Mouse (Mus musculus) embryonic facial prominence, embryonic 11.5 days (tissue): Measurements from ENCODE around the gene Nwd2. TPM values are rescaled to one million over a fixed set of nuclear protein-coding genes. Genes with fewer than 3 reads are reported as not detected.

Experiments
- ATAC-seq: fragments of 200-750 bp; cut with Nextera tagmentation; replicated peaks from 2 replicates; pipeline ENCODE4 v1.8.0; 2017; ENCODE audit warnings: low read depth; ENCODE audit not compliant: insufficient number of reproducible peaks, low FRiP score, low TSS enrichment
- DNase-seq: peaks from one replicate; pipeline ENCODE4 v3.0.0-alpha.2; 2015; ENCODE audit warnings: low spot score
- H3K27ac ChIP-seq: fragments of 300-500 bp; sonication (generic); replicated peaks from 2 replicates; pipeline ENCODE4 v1.5.1; 2014; ENCODE audit warnings: mild to moderate bottlenecking, low read depth, low read length, control low read depth
- H3K27me3 ChIP-seq: fragments of 300-500 bp; sonication (generic); 2 replicates; pipeline ENCODE4 v1.6.1; 2014; ENCODE audit warnings: mild to moderate bottlenecking, low read length, moderate library complexity, mixed read lengths; ENCODE audit not compliant: control insufficient read depth, insufficient read depth
- H3K36me3 ChIP-seq: fragments of 300-500 bp; sonication (generic); replicated peaks from 2 replicates; pipeline ENCODE4 v1.6.1; 2014; ENCODE audit warnings: low read depth, mild to moderate bottlenecking, low read length, moderate library complexity, mixed read lengths; ENCODE audit not compliant: control insufficient read depth, insufficient read depth
- H3K4me1 ChIP-seq: fragments of 300-500 bp; sonication (generic); 2 replicates; pipeline ENCODE4 v1.6.1; 2014; ENCODE audit warnings: low read length, mixed read lengths; ENCODE audit not compliant: control insufficient read depth, insufficient read depth
- H3K4me2 ChIP-seq: fragments of 300-500 bp; sonication (generic); 2 replicates; pipeline ENCODE4 v1.6.1; 2014; ENCODE audit warnings: low read depth, mild to moderate bottlenecking, control low read depth, low read length, moderate library complexity
- H3K4me3 ChIP-seq: fragments of 300-500 bp; sonication (generic); 2 replicates; pipeline ENCODE4 v1.5.1; 2014; ENCODE audit warnings: low read depth, low read length, control low read depth
- H3K9ac ChIP-seq: fragments of 300-500 bp; sonication (generic); replicated peaks from 2 replicates; pipeline ENCODE4 v1.6.1; 2014; ENCODE audit warnings: mild to moderate bottlenecking, control low read depth, low read length
- H3K9me3 ChIP-seq: fragments of 300-500 bp; sonication (generic); replicated peaks from 2 replicates; pipeline ENCODE4 v1.6.1; 2016; ENCODE audit warnings: mild to moderate bottlenecking, low read length, inconsistent platforms, mixed read lengths; ENCODE audit not compliant: control insufficient read depth
- WGBS: fragments of 180-500 bp; shearing (Covaris S2); extraction: QIAGEN DNeasy Blood & Tissue Kit; methylation state at CpG from one replicate; pipeline ENCODE4 v1.1.7; 2014; 5-methylcytosine and 5-hydroxymethylcytosine counted together
- polyA plus RNA-seq: library from polyadenylated mRNA; unstranded; fragments of >200 nt; fragmentation: Nextera tagmentation; extraction: Ambion mirVana; gene quantifications from 2 replicates; pipeline ENCODE4 v1.2.1, GENCODE M21; 2014

Gene Nwd2
- polyA plus RNA-seq, 1 experiment from 2014 or later = 1.5 TPM

DNA sequence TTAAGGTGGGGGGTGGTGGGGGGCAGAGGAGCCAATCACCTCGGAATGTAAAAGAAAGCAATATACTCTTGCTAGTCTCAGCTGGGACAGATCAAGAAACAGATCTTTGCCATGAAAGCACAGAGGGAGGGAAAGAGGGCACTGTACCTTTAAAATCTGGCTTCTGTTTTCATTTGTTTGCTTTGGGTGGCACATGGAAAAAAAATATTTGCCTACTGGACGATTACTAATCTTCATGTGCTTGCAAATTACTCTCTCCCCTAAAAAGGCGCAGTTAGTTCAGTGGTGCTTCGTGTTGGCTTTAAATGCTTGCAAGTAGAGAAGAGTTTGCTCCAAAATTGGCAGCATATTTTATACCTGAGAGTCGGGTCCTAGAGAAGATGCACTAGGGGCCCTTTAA, 177.0 kb downstream of the Nwd2 start:
- no peaks in the 10 kb centered on the region for H3K27me3 ChIP-seq
- no peaks in the 10 kb centered on the region for H3K4me1 ChIP-seq
- H3K27ac ChIP-seq = no peak overlapping the region
- no peak overlapping the region for H3K9ac ChIP-seq
- ATAC-seq = no peak
- DNase-seq = no peak
- H3K36me3 ChIP-seq = no peaks in the 10 kb centered on the region
- H3K4me3 ChIP-seq = no peak overlapping the region
- H3K9me3 ChIP-seq = no peaks in the 10 kb centered on the region
- no peak overlapping the region for H3K4me2 ChIP-seq
- 73% methylated on average over 5 of the region's 5 CpGs for WGBS

DNA sequence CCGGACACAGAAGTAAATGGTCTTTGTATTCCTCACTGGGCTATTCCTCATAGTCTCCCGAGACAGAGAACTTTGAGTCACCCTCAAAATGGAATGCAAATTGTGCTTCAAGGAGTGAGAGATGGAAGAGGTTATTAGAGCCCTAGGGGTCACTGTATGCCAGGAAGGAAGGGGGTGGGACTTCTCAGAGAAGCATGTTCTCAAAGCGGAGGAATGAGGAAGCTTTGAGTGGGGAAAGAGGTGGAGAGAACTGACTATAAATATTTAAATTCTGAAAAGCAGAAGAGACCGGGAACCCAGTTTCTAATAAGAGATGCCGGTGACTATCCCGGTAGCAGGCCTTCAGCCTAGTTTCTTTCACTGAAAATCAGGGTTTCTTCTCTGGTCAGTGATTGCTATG, 178.1 kb downstream of the Nwd2 start:
- no peak for ATAC-seq
- no peaks in the 10 kb centered on the region for H3K36me3 ChIP-seq
- H3K4me2 ChIP-seq = no peak overlapping the region
- H3K9ac ChIP-seq = no peak overlapping the region
- no peak overlapping the region for H3K27ac ChIP-seq
- H3K9me3 ChIP-seq = no peaks in the 10 kb centered on the region
- no peaks in the 10 kb centered on the region for H3K27me3 ChIP-seq
- 59% methylated on average over 6 of the region's 6 CpGs for WGBS
- H3K4me3 ChIP-seq = no peak overlapping the region
- H3K4me1 ChIP-seq = no peaks in the 10 kb centered on the region
- peak; percentile 6 for DNase-seq

DNA sequence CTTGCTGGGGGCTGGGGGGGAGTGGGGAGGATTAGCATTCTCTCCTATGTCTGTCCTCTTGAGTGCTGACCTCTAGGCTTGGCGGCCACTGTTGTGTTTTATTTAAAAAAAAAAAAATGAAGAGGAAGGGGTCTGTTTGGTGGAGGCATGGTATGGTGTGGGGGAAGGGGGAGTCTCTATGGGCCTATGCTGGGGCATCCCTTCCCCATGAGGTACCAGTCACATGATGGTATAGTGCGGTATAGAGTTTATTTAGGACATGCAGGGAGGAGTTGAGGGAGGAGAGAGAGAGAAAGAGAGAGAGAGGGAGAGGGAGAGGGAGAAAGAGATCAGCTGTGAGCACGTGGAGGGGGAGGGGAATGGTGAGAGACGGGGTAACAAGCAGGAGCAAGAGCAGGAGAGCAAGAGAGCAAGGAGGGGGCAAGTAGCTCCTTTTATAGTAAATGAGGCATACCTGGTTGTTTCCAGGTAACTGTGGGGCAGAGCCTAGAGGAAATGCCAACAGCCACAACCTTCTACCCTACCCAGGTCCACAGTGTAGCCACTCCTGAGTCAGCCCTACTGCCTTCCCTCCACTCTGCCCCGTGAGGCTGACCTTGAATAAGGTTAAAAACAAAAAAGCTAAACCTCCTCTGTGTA, 178.6 kb downstream of the Nwd2 start:
- ATAC-seq = no peak
- WGBS = 47% methylated on average over 5 of the region's 5 CpGs
- H3K27ac ChIP-seq = no peak overlapping the region
- no peaks in the 10 kb centered on the region for H3K9me3 ChIP-seq
- H3K4me3 ChIP-seq = no peak overlapping the region
- no peaks in the 10 kb centered on the region for H3K36me3 ChIP-seq
- no peaks in the 10 kb centered on the region for H3K27me3 ChIP-seq
- H3K4me2 ChIP-seq = no peak overlapping the region
- H3K9ac ChIP-seq = no peak overlapping the region
- H3K4me1 ChIP-seq = no peaks in the 10 kb centered on the region
- no peak for DNase-seq

DNA sequence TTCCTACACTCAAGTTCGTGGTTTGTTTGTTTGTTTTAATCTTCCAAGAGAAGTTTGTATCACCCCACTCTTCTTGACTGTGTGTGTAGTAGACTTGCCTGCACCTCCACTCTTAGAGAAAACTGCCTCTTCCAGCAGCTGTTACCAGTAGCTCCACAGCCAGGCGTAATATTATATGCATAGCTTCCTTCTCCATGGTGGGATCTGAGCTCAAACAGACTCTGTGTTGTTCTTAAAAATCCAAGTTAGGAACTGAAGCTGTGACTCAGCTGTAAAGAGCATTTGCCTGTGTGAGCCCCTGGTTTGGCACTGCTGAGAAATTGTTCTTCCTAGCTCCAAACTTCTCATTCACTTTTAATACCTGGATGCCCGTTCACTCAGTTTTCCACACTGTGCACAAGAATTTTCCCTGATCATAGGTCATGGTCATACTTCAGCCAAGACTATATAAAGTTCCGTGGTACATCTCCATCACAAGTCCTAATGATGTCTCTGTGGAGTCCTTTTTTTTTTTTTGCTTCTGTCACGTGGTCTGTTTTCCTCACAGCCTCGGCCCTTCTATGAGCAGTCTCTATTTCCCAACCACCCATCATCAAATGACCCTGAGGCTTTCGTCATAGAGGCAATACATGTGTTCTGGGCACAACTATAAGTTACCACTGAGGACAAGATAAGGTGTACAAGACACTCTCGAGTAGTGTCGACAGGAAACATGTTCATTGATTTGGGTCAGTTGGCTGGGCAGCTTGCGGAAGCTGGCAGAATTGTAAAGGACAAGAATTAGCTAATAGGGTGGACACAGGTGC, 179.7 kb downstream of the Nwd2 start:
- peak; percentile 6 for DNase-seq
- Histone ChIP-seq H3K27me3 (no peaks in the 10 kb centered on the region), H3K9me3 (no peaks in the 10 kb centered on the region), H3K27ac (no peak overlapping the region), H3K4me3 (no peak overlapping the region), H3K9ac (no peak overlapping the region), H3K4me1 (no peaks in the 10 kb centered on the region), H3K4me2 (no peak overlapping the region), H3K36me3 (no peaks in the 10 kb centered on the region)
- ATAC-seq = no peak
- 76% methylated on average over 10 of the region's 10 CpGs for WGBS

DNA sequence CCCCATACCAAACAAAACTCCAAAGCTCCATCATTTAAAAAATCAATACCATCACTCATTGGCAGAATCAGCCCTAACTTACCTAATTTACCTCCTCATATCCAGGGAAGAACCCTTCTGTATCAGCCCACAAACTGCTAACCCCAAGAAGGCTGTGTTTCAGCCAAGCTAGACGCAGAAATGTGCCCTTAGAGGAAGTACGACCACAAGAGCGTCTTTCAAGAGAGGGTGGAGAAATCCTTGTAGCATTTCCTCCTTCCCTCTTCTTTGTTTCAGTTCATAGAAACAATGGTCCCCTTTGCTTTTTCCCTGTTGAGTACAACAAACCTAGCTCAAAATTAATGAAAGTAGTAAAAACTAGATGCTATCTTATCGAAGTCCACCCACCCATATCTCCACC, 182.2 kb downstream of the Nwd2 start:
- Histone ChIP-seq H3K4me1 (no peaks in the 10 kb centered on the region), H3K9me3 (no peaks in the 10 kb centered on the region), H3K27me3 (no peaks in the 10 kb centered on the region), H3K36me3 (no peaks in the 10 kb centered on the region), H3K9ac (no peak overlapping the region), H3K27ac (no peak overlapping the region), H3K4me3 (no peak overlapping the region), H3K4me2 (no peak overlapping the region)
- ATAC-seq = no peak
- DNase-seq = no peak
- WGBS = 63% methylated on average over 4 of the region's 4 CpGs

DNA sequence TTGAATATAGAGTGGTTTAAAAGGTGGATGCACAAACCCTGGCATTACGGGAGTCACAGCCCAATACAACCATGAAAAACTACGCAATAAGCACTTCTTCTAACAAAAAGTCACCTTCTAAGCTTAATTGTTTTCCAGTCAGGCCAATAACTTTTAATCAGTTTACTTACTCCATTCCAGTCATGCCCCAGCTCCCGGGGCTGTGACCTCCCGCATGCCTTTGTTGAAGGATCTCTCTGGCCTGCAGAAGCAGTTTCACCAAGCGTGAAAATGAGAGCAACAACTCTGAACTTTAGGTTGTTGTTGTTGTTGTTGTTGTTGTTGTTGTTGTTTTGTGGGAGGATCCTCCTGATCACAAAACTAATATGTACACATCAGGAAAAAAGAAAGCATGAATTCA, 185.1 kb downstream of the Nwd2 start:
- Histone ChIP-seq H3K4me3 (no peak overlapping the region), H3K9me3 (no peaks in the 10 kb centered on the region), H3K4me1 (no peaks in the 10 kb centered on the region), H3K4me2 (no peak overlapping the region), H3K27me3 (no peaks in the 10 kb centered on the region), H3K9ac (no peak overlapping the region), H3K27ac (no peak overlapping the region), H3K36me3 (no peaks in the 10 kb centered on the region)
- DNase-seq (no peak), ATAC-seq (no peak)
- WGBS = 51% methylated on average over 5 of the region's 5 CpGs

DNA sequence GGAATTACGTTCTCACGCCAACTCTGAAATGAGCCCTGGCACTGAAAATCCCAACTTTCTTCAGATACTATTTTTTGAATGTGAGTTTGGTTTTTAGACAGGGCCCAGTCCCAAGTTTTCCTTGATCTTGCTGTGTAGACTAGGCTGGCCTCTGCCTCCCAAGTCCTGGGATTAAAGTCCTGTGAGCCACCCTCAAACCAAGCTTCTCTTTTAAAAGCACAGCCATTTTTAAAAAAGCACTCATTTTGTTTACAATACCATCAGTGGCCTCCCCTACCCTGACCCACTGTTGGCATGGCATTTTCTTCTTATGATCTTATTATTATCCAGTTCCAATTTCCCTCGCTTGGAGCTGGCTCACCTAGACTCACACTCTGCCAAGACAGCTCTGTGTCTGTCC, 185.5 kb downstream of the Nwd2 start:
- Histone ChIP-seq H3K9me3 (no peaks in the 10 kb centered on the region), H3K9ac (no peak overlapping the region), H3K27ac (no peak overlapping the region), H3K4me1 (no peaks in the 10 kb centered on the region), H3K4me2 (no peak overlapping the region), H3K4me3 (no peak overlapping the region), H3K27me3 (no peaks in the 10 kb centered on the region), H3K36me3 (no peaks in the 10 kb centered on the region)
- WGBS = 82% methylated on average over 3 of the region's 3 CpGs
- no peak for DNase-seq
- no peak for ATAC-seq

DNA sequence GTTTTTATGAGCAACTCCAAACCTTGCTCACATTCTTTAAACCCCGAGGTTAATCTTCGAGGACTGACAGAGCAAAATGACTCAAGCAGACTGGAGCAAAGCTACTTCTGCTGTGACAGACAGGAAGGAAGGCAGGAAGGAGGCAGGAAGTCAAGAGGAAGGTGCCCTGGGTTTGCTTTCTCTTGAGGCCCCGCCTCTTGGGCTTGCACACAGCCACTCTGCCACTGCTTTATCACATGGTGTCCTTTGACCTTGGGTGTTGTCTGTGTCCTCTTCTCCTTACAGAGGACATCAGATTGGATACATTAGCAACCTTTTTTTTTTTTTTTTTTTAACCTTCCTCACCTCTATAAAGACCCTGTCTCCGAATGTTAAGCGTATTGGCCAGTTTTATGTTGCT, 188.2 kb downstream of the Nwd2 start:
- no peaks in the 10 kb centered on the region for H3K36me3 ChIP-seq
- no peak overlapping the region for H3K27ac ChIP-seq
- H3K9ac ChIP-seq = no peak overlapping the region
- H3K4me2 ChIP-seq = no peak overlapping the region
- DNase-seq (no peak), ATAC-seq (no peak)
- no peaks in the 10 kb centered on the region for H3K27me3 ChIP-seq
- WGBS = 84% methylated on average over 5 of the region's 5 CpGs
- no peaks in the 10 kb centered on the region for H3K9me3 ChIP-seq
- H3K4me3 ChIP-seq = no peak overlapping the region
- H3K4me1 ChIP-seq = no peaks in the 10 kb centered on the region
